Mouse (Mus musculus) intestine, embryonic 15.5 days (tissue): ENCODE measurements around the gene Abhd14a. TPM values are rescaled to one million over a fixed set of nuclear protein-coding genes. Genes with fewer than 3 reads are reported as not detected.

ENCODE experiments used
- ATAC-seq: fragments of 200-750 bp; cut with Nextera tagmentation; 2 replicates; pipeline ENCODE4 v1.8.0; 2017; ENCODE audit warnings: moderate TSS enrichment, moderate library complexity
- H3K27ac ChIP-seq: fragments of 300-500 bp; sonication (generic); 2 replicates; pipeline ENCODE4 v1.5.1; 2015; ENCODE audit warnings: mild to moderate bottlenecking, inconsistent platforms
- H3K27me3 ChIP-seq: fragments of 300-500 bp; sonication (generic); replicated peaks from 2 replicates; pipeline ENCODE4 v1.6.1; 2015; ENCODE audit warnings: inconsistent platforms
- H3K36me3 ChIP-seq: fragments of 300-500 bp; sonication (generic); 2 replicates; pipeline ENCODE4 v1.6.1; 2015; ENCODE audit warnings: inconsistent platforms
- H3K4me1 ChIP-seq: fragments of 300-500 bp; sonication (generic); replicated peaks from 2 replicates; pipeline ENCODE4 v1.6.1; 2015; ENCODE audit warnings: inconsistent platforms
- H3K4me2 ChIP-seq: fragments of 300-500 bp; sonication (generic); replicated peaks from 2 replicates; pipeline ENCODE4 v1.6.1; 2015; ENCODE audit warnings: mild to moderate bottlenecking, inconsistent platforms
- H3K4me3 ChIP-seq: fragments of 300-500 bp; sonication (generic); replicated peaks from 2 replicates; pipeline ENCODE4 v1.5.1; 2015; ENCODE audit warnings: inconsistent platforms
- H3K9ac ChIP-seq: fragments of 300-500 bp; sonication (generic); 2 replicates; pipeline ENCODE4 v1.6.1; 2015; ENCODE audit warnings: inconsistent platforms
- H3K9me3 ChIP-seq: fragments of 300-500 bp; sonication (generic); 2 replicates; pipeline ENCODE4 v1.6.1; 2016; ENCODE audit warnings: inconsistent platforms
- WGBS: fragments of 180-500 bp; shearing (Covaris S2); methylation state at CpG from one replicate; pipeline ENCODE4 v1.1.7; 2015; 5-methylcytosine and 5-hydroxymethylcytosine counted together
- polyA plus RNA-seq: library from polyadenylated mRNA; unstranded; fragments of >200 nt; fragmentation: Nextera tagmentation; extraction: Ambion mirVana; gene quantifications from 2 replicates; pipeline ENCODE4 v1.2.1, GENCODE M21; 2015

The Abhd14a gene
- polyA plus RNA-seq, 1 experiment from 2014 or later, result 49.1 TPM

GRCm38 (mm10) chr9:106447951-106448350, 473 bp upstream of the Abhd14a start:
- peaks cover 65% of the 10 kb centered on the region for H3K4me1 ChIP-seq
- peak overlapping the region; percentile 49 for H3K27ac ChIP-seq
- peak; percentile 7; the same call in 1 of the 2 replicates for ATAC-seq
- H3K27me3 ChIP-seq, result no peaks in the 10 kb centered on the region
- 32% methylated on average over 9 of the region's 9 CpGs for WGBS
- peak overlapping the region; percentile 45 for H3K4me3 ChIP-seq
- peak overlapping the region; percentile 53 for H3K9ac ChIP-seq
- no peaks in the 10 kb centered on the region for H3K9me3 ChIP-seq
- H3K36me3 ChIP-seq, result no peaks in the 10 kb centered on the region
- H3K4me2 ChIP-seq, result peak overlapping the region; percentile 84

DNA sequence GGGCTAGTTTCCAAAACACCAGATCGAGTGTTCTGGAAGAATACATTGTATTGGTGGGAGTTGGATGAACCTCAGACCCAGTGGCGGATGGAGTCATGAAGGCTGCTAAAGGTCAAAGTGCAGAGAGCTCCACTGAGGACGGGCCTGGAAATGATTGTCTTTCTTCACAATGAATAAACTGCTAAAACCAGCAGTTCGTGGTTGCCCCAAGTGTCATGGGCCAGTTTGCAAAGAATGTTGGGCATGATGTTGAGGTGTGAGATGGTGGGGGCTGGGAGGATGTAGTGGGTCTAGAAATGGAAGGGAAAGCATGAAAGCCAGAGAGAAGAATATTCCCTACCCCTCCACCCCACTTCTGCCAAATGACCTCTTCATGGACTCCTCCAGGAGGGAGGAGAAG, 2.6 kb downstream of the Abhd14a start:
- H3K27me3 ChIP-seq, result no peaks in the 10 kb centered on the region
- no peak overlapping the region for H3K4me3 ChIP-seq
- WGBS, result 71% methylated on average over 4 of the region's 4 CpGs
- H3K4me1 ChIP-seq, result peaks cover 39% of the 10 kb centered on the region
- no peak overlapping the region for H3K4me2 ChIP-seq
- no peaks in the 10 kb centered on the region for H3K9me3 ChIP-seq
- no peak overlapping the region for H3K9ac ChIP-seq
- no peaks in the 10 kb centered on the region for H3K36me3 ChIP-seq
- ATAC-seq, result no peak
- no peak overlapping the region for H3K27ac ChIP-seq

DNA sequence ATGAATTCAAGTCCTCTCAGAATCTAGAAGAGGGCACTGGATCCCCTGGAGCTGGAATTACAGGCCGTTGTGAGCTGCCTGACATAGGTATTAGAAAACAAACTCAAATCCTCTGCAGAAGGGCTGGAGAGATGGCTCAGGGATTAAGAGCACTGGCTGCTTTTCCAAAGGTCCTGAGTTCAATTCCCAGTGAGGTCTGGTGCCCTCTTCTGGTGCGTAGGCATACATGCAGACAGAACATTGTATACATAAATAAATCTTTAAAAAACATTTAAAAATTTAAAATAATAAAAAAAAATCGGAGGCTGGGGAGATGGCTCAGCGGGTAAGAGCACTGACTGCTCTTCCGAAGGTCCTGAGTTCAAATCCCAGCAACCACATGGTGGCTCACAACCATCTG, 4.8 kb downstream of the Abhd14a start:
- H3K9me3 ChIP-seq, result no peaks in the 10 kb centered on the region
- peaks cover 31% of the 10 kb centered on the region for H3K4me1 ChIP-seq
- ATAC-seq, result no peak
- H3K36me3 ChIP-seq, result no peaks in the 10 kb centered on the region
- H3K9ac ChIP-seq, result no peak overlapping the region
- no peaks in the 10 kb centered on the region for H3K27me3 ChIP-seq
- no peak overlapping the region for H3K27ac ChIP-seq
- no peak overlapping the region for H3K4me3 ChIP-seq
- 78% methylated on average over 5 of the region's 5 CpGs for WGBS
- no peak overlapping the region for H3K4me2 ChIP-seq

DNA sequence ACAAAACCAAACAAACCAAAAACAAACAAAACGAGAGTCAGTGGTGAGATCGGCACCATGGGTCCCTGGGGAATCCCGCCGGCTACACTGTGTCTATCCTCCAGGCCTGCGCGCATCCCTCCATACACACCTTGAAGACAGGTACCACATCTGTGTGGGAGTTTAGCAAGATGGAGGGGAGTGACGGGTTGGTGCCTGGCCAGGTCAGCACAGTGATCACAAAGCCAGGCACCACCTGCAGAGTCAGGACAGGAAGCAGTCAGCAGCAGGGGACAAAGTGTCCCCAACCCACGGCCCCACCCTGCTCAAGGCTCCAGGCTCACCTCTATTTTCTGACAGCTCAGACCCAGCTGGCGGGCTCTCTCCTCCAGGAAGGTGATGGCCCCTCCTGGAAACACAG, 10.9 kb downstream of the Abhd14a start:
- WGBS, result 76% methylated on average over 9 of the region's 9 CpGs
- H3K27ac ChIP-seq, result no peak overlapping the region
- H3K36me3 ChIP-seq, result peaks cover 10% of the 10 kb centered on the region
- H3K9me3 ChIP-seq, result no peaks in the 10 kb centered on the region
- no peaks in the 10 kb centered on the region for H3K27me3 ChIP-seq
- peaks cover 39% of the 10 kb centered on the region for H3K4me1 ChIP-seq
- 0 out of 2 replicates have a peak overlapping the region, but pooled peaks have one; percentile 17 for H3K9ac ChIP-seq
- peak overlapping the region; percentile 93 for H3K4me2 ChIP-seq
- no peak overlapping the region for H3K4me3 ChIP-seq
- no peak for ATAC-seq

DNA sequence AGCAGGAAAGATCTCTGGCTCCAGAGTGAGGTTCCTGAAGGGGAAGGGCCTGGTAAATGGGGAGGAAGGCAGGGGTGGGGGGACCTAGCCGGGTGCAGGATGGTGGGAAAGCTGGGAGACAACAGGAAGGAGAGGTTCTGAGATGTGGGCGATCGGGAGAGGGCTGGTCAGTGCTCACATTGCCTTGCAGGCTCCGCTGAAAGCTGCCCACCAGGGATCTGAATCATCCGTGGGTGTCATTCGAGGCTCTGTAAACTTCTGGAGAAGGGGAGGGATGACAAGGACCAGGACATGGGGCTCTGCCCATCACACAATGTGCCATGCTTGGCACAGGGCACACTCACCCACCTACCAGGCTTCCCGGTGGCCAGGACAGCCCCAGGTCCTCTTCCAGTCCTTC, 14.1 kb downstream of the Abhd14a start:
- Histone ChIP-seq H3K9me3 (no peaks in the 10 kb centered on the region), H3K4me2 (no peak overlapping the region), H3K27me3 (no peaks in the 10 kb centered on the region), H3K27ac (0 out of 2 replicates have a peak overlapping the region, but pooled peaks have one; percentile 9), H3K36me3 (peaks cover 12% of the 10 kb centered on the region), H3K9ac (no peak overlapping the region), H3K4me1 (peaks cover 40% of the 10 kb centered on the region), H3K4me3 (no peak overlapping the region)
- 62% methylated on average over 7 of the region's 7 CpGs for WGBS
- ATAC-seq, result no peak

GRCm38 (mm10) chr9:106430015-106430264, 17.5 kb downstream of the Abhd14a start:
- H3K4me1 ChIP-seq, result peaks cover 19% of the 10 kb centered on the region
- ATAC-seq, result no peak
- H3K36me3 ChIP-seq, result peaks cover 12% of the 10 kb centered on the region
- H3K27ac ChIP-seq, result peak overlapping the region; percentile 93
- H3K4me3 ChIP-seq, result peak overlapping the region; percentile 78
- H3K27me3 ChIP-seq, result no peaks in the 10 kb centered on the region
- H3K4me2 ChIP-seq, result peak overlapping the region; percentile 79
- H3K9me3 ChIP-seq, result no peaks in the 10 kb centered on the region
- under 1% methylated on average over 4 of the region's 4 CpGs for WGBS
- peak overlapping the region; percentile 78 for H3K9ac ChIP-seq

- Histone ChIP-seq H3K9me3 (no peaks in the 10 kb centered on the region), H3K27me3 (no peaks in the 10 kb centered on the region), H3K4me2 (peak within 1 kb of the TSS; percentile 79), H3K4me1 (peaks cover 19% of the 10 kb centered on the region), H3K9ac (peak within 1 kb of the TSS; percentile 78), H3K36me3 (peaks cover 12% of the 10 kb centered on the region), H3K27ac (peak within 1 kb of the TSS; percentile 93), H3K4me3 (peak within 1 kb of the TSS; percentile 78)
- peak; percentile 92 for ATAC-seq
- under 1% methylated on average over 55 of the region's 55 CpGs for WGBS
Observed at GRCm38 (mm10) chr9:106429221-106430014, 18.1 kb downstream of the Abhd14a start, which contains the start of gene Rpl29. Gene Rpl29, plus strand, starts transcription at chr9:106429454.

GRCm38 (mm10) chr9:106428719-106429220, 18.7 kb downstream of the Abhd14a start:
- peak; percentile 50 for ATAC-seq
- Histone ChIP-seq H3K27ac (peak overlapping the region; percentile 91), H3K4me2 (peak overlapping the region; percentile 79), H3K27me3 (no peaks in the 10 kb centered on the region), H3K36me3 (peaks cover 12% of the 10 kb centered on the region), H3K4me3 (peak overlapping the region; percentile 78), H3K9me3 (no peaks in the 10 kb centered on the region), H3K9ac (peak overlapping the region; percentile 78), H3K4me1 (peaks cover 19% of the 10 kb centered on the region)
- 13% methylated on average over 11 of the region's 11 CpGs for WGBS

- ATAC-seq, result peak; percentile 88
- Histone ChIP-seq H3K9ac (no peak overlapping the region), H3K27ac (no peak overlapping the region), H3K27me3 (no peaks in the 10 kb centered on the region; the same call in 1 of the 2 replicates), H3K4me1 (peaks cover 17% of the 10 kb centered on the region), H3K36me3 (no peaks in the 10 kb centered on the region), H3K4me3 (no peak overlapping the region), H3K4me2 (peak overlapping the region; percentile 47), H3K9me3 (no peaks in the 10 kb centered on the region)
- WGBS, result 0% methylated on average over 3 of the region's 3 CpGs
Observed at GRCm38 (mm10) chr9:106421865-106422160, 25.7 kb downstream of the Abhd14a start.

DNA sequence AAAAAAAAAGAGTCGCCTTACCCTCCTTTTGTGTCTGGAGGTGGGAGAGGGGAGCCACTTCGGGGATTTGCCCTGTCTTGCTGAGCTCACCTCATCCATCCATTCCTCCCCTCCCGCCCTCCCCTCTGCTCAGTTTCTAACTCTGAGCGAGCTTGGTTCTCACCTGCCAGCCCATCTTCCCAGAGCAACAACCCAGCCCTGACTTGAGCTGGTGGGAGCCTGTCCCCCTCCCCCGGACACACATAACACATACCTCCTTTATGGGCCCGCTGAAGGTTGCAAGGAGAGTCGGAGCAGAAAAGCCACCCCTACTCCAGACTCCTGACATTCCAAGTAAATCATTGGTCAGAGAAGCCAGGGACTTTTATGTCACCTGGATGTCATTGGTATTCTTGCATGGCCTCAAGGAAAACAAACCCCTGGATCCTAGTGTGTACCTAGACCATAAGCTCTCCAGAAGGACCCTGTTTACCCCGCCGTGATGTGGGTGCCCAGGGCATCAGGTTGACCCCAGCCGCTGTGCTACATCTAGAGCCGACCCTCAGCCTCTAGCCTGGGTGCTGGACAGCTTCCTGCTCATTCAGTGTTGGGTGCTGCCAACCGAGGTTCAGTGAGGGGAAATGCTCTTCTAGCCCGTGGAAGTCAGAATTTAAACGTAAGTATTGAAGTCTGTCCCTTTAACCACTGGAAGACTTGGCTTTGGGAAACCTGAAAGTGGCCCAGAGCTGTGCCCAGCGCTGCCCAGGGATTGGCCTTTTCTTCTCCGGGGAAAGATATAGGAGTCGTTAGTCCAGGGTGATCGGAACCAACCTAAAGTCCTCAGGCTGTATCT, 26.2 kb downstream of the Abhd14a start:
- Histone ChIP-seq H3K27ac (no peak overlapping the region), H3K4me1 (peaks cover 17% of the 10 kb centered on the region), H3K9ac (no peak overlapping the region), H3K36me3 (no peaks in the 10 kb centered on the region), H3K4me3 (no peak overlapping the region), H3K4me2 (peak overlapping the region; percentile 47), H3K9me3 (no peaks in the 10 kb centered on the region), H3K27me3 (no peaks in the 10 kb centered on the region; the same call in 1 of the 2 replicates)
- peak; percentile 29 for ATAC-seq
- 13% methylated on average over 18 of the region's 18 CpGs for WGBS

- H3K27ac ChIP-seq, result no peak overlapping the region
- H3K36me3 ChIP-seq, result no peaks in the 10 kb centered on the region
- H3K27me3 ChIP-seq, result no peaks in the 10 kb centered on the region; the same call in 1 of the 2 replicates
- no peak for ATAC-seq
- H3K4me2 ChIP-seq, result no peak overlapping the region
- no peaks in the 10 kb centered on the region for H3K9me3 ChIP-seq
- no peak overlapping the region for H3K4me3 ChIP-seq
- H3K4me1 ChIP-seq, result peaks cover 17% of the 10 kb centered on the region
- 3% methylated on average over 2 of the region's 2 CpGs for WGBS
- no peak overlapping the region for H3K9ac ChIP-seq
Observed at GRCm38 (mm10) chr9:106420608-106421007, 26.9 kb downstream of the Abhd14a start.

DNA sequence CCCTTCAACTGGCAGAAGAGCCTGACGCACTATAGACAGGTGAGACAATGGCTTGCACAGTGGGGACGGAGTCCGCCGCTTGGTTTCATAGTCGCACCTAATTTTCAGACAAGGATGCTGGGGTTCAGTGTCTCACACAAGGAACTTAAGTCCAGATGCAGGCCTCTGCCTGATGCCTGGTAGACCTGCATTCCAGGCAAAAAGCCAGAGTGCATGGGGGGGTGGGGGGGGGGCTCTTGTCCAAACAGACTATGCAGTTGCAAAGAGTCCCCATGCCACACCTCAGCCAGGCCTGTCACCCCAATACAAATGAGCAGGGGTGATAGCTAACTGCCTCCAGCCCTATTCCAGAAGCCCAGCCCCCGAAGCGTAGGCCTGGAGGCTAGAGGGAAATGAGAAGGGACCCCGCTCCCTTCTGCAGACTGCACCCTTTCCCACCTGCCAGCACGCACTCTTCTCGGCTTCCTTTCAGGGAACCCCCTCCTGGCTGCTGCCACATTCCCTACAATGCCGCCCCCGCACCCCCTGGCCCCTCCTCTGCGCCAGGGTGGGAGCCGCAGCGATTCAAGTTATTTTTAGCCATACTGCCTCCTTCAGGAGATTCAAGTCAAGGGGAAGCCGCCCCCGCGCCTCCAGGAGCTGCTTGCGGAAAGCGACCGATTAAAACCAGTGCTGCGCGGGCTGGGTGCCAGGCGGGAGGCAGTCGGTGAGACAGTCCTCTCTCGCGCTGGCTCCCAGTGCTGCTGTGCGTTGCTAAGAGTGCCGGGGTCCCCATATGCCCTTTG, 29.4 kb downstream of the Abhd14a start:
- Histone ChIP-seq H3K4me1 (peaks cover 17% of the 10 kb centered on the region), H3K9me3 (no peaks in the 10 kb centered on the region), H3K9ac (peak overlapping the region; percentile 37; the same call in 1 of the 2 replicates), H3K27ac (0 out of 2 replicates have a peak overlapping the region, but pooled peaks have one; percentile 27), H3K27me3 (no peaks in the 10 kb centered on the region; the same call in 1 of the 2 replicates), H3K4me2 (peak overlapping the region; percentile 60), H3K36me3 (no peaks in the 10 kb centered on the region), H3K4me3 (peak overlapping the region; percentile 20)
- 16% methylated on average over 29 of the region's 29 CpGs for WGBS
- peak; percentile 57 for ATAC-seq
